Mouse (Mus musculus) stomach, embryonic 14.5 days (tissue): ENCODE measurements around the gene Ttll11. TPM values are rescaled to one million over a fixed set of nuclear protein-coding genes. Genes with fewer than 3 reads are reported as not detected.

ENCODE experiments used
- ATAC-seq: fragments of 200-750 bp; cut with Nextera tagmentation; 2 replicates; pipeline ENCODE4 v1.8.0; 2017; ENCODE audit warnings: low read depth, moderate TSS enrichment; ENCODE audit not compliant: insufficient number of reproducible peaks, insufficient read depth, low FRiP score
- H3K27ac ChIP-seq: fragments of 300-500 bp; sonication (generic); 2 replicates; pipeline ENCODE4 v1.5.1; 2014; ENCODE audit warnings: mild to moderate bottlenecking, low read length, moderate library complexity, mixed read lengths
- H3K27me3 ChIP-seq: fragments of 300-500 bp; sonication (generic); 2 replicates; pipeline ENCODE4 v1.6.1; 2014; ENCODE audit warnings: low read length, control low read depth, mixed read lengths; ENCODE audit not compliant: control insufficient read depth, insufficient read depth
- H3K36me3 ChIP-seq: fragments of 300-500 bp; sonication (generic); 2 replicates; pipeline ENCODE4 v1.6.1; 2014; ENCODE audit warnings: mild to moderate bottlenecking, control low read depth, low read length, moderate library complexity, mixed read lengths; ENCODE audit not compliant: control insufficient read depth, insufficient read depth
- H3K4me1 ChIP-seq: fragments of 300-500 bp; sonication (generic); 2 replicates; pipeline ENCODE4 v1.6.1; 2014; ENCODE audit warnings: low read length, control low read depth, mixed read lengths; ENCODE audit not compliant: control insufficient read depth, insufficient read depth
- H3K4me2 ChIP-seq: fragments of 300-500 bp; sonication (generic); replicated peaks from 2 replicates; pipeline ENCODE4 v1.6.1; 2014; ENCODE audit warnings: low read depth, low read length, control low read depth
- H3K4me3 ChIP-seq: fragments of 300-500 bp; sonication (generic); 2 replicates; pipeline ENCODE4 v1.5.1; 2014; ENCODE audit warnings: low read depth, low read length, control low read depth
- H3K9ac ChIP-seq: fragments of 300-500 bp; sonication (generic); replicated peaks from 2 replicates; pipeline ENCODE4 v1.6.1; 2014; ENCODE audit warnings: low read depth, mild to moderate bottlenecking, control low read depth, low read length, moderate library complexity, mixed read lengths
- H3K9me3 ChIP-seq: fragments of 300-500 bp; sonication (generic); 2 replicates; pipeline ENCODE4 v1.6.1; 2016; ENCODE audit warnings: low read depth, low read length, control low read depth; ENCODE audit not compliant: control insufficient read depth
- WGBS: fragments of 180-500 bp; shearing (Covaris S2); extraction: QIAGEN DNeasy Blood & Tissue Kit; methylation state at CpG from one replicate; pipeline ENCODE4 v1.1.7; 2014; 5-methylcytosine and 5-hydroxymethylcytosine counted together
- polyA plus RNA-seq: library from polyadenylated mRNA; unstranded; fragments of >200 nt; fragmentation: Nextera tagmentation; extraction: Ambion mirVana; gene quantifications from 2 replicates; pipeline ENCODE4 v1.2.1, GENCODE M21; 2014

The Ttll11 gene
- polyA plus RNA-seq, 1 experiment from 2014 or later = 0.41 TPM

GRCm38 (mm10) chr2:35957471-35958140, 22.1 kb downstream of the Ttll11 start:
- Histone ChIP-seq H3K36me3 (no peaks in the 10 kb centered on the region), H3K27me3 (no peaks in the 10 kb centered on the region), H3K9ac (no peak overlapping the region), H3K4me1 (no peaks in the 10 kb centered on the region), H3K27ac (no peak overlapping the region), H3K9me3 (no peaks in the 10 kb centered on the region), H3K4me3 (no peak overlapping the region), H3K4me2 (no peak overlapping the region)
- ATAC-seq = no peak
- 64% methylated on average over 7 of the region's 7 CpGs for WGBS

GRCm38 (mm10) chr2:35955211-35955610, 24.5 kb downstream of the Ttll11 start:
- no peak overlapping the region for H3K9ac ChIP-seq
- H3K27ac ChIP-seq = no peak overlapping the region
- H3K36me3 ChIP-seq = no peaks in the 10 kb centered on the region
- H3K9me3 ChIP-seq = no peaks in the 10 kb centered on the region
- WGBS = 32% methylated on average over 5 of the region's 5 CpGs
- no peak overlapping the region for H3K4me3 ChIP-seq
- no peaks in the 10 kb centered on the region for H3K27me3 ChIP-seq
- H3K4me1 ChIP-seq = no peaks in the 10 kb centered on the region
- no peak overlapping the region for H3K4me2 ChIP-seq
- no peak for ATAC-seq

GRCm38 (mm10) chr2:35952187-35952958, 27.3 kb downstream of the Ttll11 start:
- WGBS = 54% methylated on average over 16 of the region's 16 CpGs
- H3K9me3 ChIP-seq = no peaks in the 10 kb centered on the region
- no peak overlapping the region for H3K4me2 ChIP-seq
- no peaks in the 10 kb centered on the region for H3K36me3 ChIP-seq
- no peaks in the 10 kb centered on the region for H3K4me1 ChIP-seq
- H3K4me3 ChIP-seq = no peak overlapping the region
- H3K27ac ChIP-seq = no peak overlapping the region
- no peaks in the 10 kb centered on the region for H3K27me3 ChIP-seq
- no peak for ATAC-seq
- no peak overlapping the region for H3K9ac ChIP-seq

- H3K4me3 ChIP-seq = no peak overlapping the region
- H3K4me1 ChIP-seq = no peaks in the 10 kb centered on the region
- H3K9me3 ChIP-seq = no peaks in the 10 kb centered on the region
- no peaks in the 10 kb centered on the region for H3K36me3 ChIP-seq
- H3K27me3 ChIP-seq = no peaks in the 10 kb centered on the region
- no peak overlapping the region for H3K4me2 ChIP-seq
- no peak overlapping the region for H3K27ac ChIP-seq
- no peak overlapping the region for H3K9ac ChIP-seq
- ATAC-seq = no peak
- WGBS = 78% methylated on average over 4 of the region's 4 CpGs
Measured at GRCm38 (mm10) chr2:35944896-35945295, 34.8 kb downstream of the Ttll11 start.

GRCm38 (mm10) chr2:35942960-35943359, 36.8 kb downstream of the Ttll11 start:
- H3K27ac ChIP-seq = no peak overlapping the region
- ATAC-seq = no peak
- H3K9me3 ChIP-seq = no peaks in the 10 kb centered on the region
- no peak overlapping the region for H3K4me3 ChIP-seq
- no peaks in the 10 kb centered on the region for H3K4me1 ChIP-seq
- H3K4me2 ChIP-seq = no peak overlapping the region
- H3K36me3 ChIP-seq = no peaks in the 10 kb centered on the region
- no peaks in the 10 kb centered on the region for H3K27me3 ChIP-seq
- WGBS = 70% methylated on average over 9 of the region's 9 CpGs
- no peak overlapping the region for H3K9ac ChIP-seq

- 75% methylated on average over 5 of the region's 5 CpGs for WGBS
Measured at GRCm38 (mm10) chr2:35935045-35935444, 44.7 kb downstream of the Ttll11 start.

GRCm38 (mm10) chr2:35933116-35933515, 46.6 kb downstream of the Ttll11 start:
- no peaks in the 10 kb centered on the region for H3K27me3 ChIP-seq
- H3K36me3 ChIP-seq = no peaks in the 10 kb centered on the region
- no peak overlapping the region for H3K9ac ChIP-seq
- no peaks in the 10 kb centered on the region for H3K9me3 ChIP-seq
- peaks cover 2% of the 10 kb centered on the region; the same call in 1 of the 2 replicates for H3K4me1 ChIP-seq
- WGBS = 86% methylated on average over 13 of the region's 13 CpGs
- no peak overlapping the region for H3K4me2 ChIP-seq
- no peak for ATAC-seq
- H3K4me3 ChIP-seq = no peak overlapping the region
- no peak overlapping the region for H3K27ac ChIP-seq

More at GRCm38 (mm10) chr2:35935045-35935444, 44.7 kb downstream of the Ttll11 start:
- Histone ChIP-seq H3K9me3 (no peaks in the 10 kb centered on the region), H3K27me3 (no peaks in the 10 kb centered on the region), H3K36me3 (no peaks in the 10 kb centered on the region), H3K4me3 (no peak overlapping the region), H3K27ac (no peak overlapping the region), H3K4me2 (no peak overlapping the region), H3K9ac (no peak overlapping the region), H3K4me1 (no peaks in the 10 kb centered on the region)
- no peak for ATAC-seq

GRCm38 (mm10) chr2:35931619-35932018, 48.1 kb downstream of the Ttll11 start:
- H3K9ac ChIP-seq = no peak overlapping the region
- no peaks in the 10 kb centered on the region for H3K27me3 ChIP-seq
- 68% methylated on average over 3 of the region's 3 CpGs for WGBS
- H3K4me1 ChIP-seq = peaks cover 4% of the 10 kb centered on the region; the same call in 1 of the 2 replicates
- H3K36me3 ChIP-seq = no peaks in the 10 kb centered on the region
- no peak overlapping the region for H3K4me2 ChIP-seq
- H3K9me3 ChIP-seq = no peaks in the 10 kb centered on the region
- H3K4me3 ChIP-seq = no peak overlapping the region
- ATAC-seq = no peak
- H3K27ac ChIP-seq = no peak overlapping the region
